Mouse (Mus musculus): ENCODE measurements at regions not wholly inside any gene's neighbourhood (a gene's known extent, or its start where the extent isn't known, plus 50 kb on each side); places are given as distances from the start of the nearest gene placed in this dataset.

DNA sequence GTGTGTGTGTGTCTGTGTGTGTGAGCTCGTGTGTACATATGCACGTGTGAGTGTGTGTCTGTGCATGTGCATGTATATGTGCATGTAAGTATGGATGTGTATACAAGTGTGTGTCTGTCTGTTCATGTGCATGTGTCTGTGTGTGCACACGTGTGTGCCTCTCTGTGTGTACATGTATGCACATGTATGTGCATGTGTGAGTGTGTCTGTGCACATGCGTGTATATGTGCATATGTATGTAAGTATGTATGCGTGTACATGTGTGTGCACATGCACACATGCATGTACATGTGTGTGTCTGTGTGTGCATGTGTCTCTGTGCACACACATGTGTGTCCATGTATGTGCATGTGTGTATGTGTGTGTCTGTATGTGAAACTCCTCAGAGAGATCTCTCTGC lies 55.6 kb upstream of the Kras start:
- no peak for TF ChIP-seq CTCF (IDR thresholded peaks at IDR 0.05; ENCODE audit: low read depth, low read length)
- no peak for TF ChIP-seq POLR2A (IDR thresholded peaks at IDR 0.05; ENCODE audit: borderline replicate concordance, low read depth, low read length)

Data from bone marrow macrophage, adult 2 months (primary cell).